In genomic region chr3:116252255-116253040, GRCm38 (mm10) we compare ENCODE assay signal across 8 mouse cellular contexts. TPM values are rescaled to one million over a fixed set of nuclear protein-coding genes. Genes with fewer than 3 reads are reported as not detected.
DNase-seq lines count a peak whose midpoint lies in the region; ATAC-seq and TF ChIP-seq lines count a peak whose summit lies in the region.

No protein-coding gene starts in this region.

- ATAC-seq in intestine, embryonic 15.5 days: peak; percentile 38
- peak; percentile 56; the same call in 1 of the 2 replicates for ATAC-seq in liver, postnatal 0 days
- no peak for ATAC-seq in monocyte, adult 5-6 weeks (replicated peaks; ENCODE audit: insufficient number of reproducible peaks, low FRiP score, low TSS enrichment, poor library complexity, severe bottlenecking)

- DNase-seq in layer of hippocampus, adult 2 months (ENCODE audit: low spot score in 2 of 2): no peak
- no peak for DNase-seq in layer of hippocampus, adult 18-20 months (ENCODE audit: low spot score in 2 of 2)
- peak; percentile 67 for DNase-seq in brain, adult 2 months (ENCODE audit: low read depth, low spot score)
- DNase-seq in frontal cortex, postnatal 14 days (ENCODE audit: low spot score in 2 of 2): peak; percentile 24 to 50
- peak; percentile 29 for DNase-seq in liver, postnatal 0 days
- DNase-seq in ovary, adult 18-20 months (ENCODE audit: low spot score): peak; percentile 16

- peaks cover 22% of the 10 kb centered on the region for H3K4me1 ChIP-seq in intestine, embryonic 15.5 days (replicated peaks)
- H3K4me1 ChIP-seq in liver, postnatal 0 days (ENCODE audit: insufficient read depth): peaks cover 14% of the 10 kb centered on the region

- no peak for TF ChIP-seq EP300 in liver, postnatal 0 days (IDR thresholded peaks at IDR 0.05; ENCODE audit: low read depth)

- peak overlapping the region; percentile 99 for H3K4me2 ChIP-seq in intestine, embryonic 15.5 days (replicated peaks)
- peak overlapping the region; percentile 91 for H3K4me2 ChIP-seq in liver, postnatal 0 days (ENCODE audit: low read depth, low read length)

- H3K27me3 ChIP-seq in intestine, embryonic 15.5 days (replicated peaks): peaks cover 22% of the 10 kb centered on the region
- peaks cover 28% of the 10 kb centered on the region for H3K27me3 ChIP-seq in liver, postnatal 0 days (ENCODE audit: insufficient read depth, low read length)

- H3K9me3 ChIP-seq in intestine, embryonic 15.5 days: no peaks in the 10 kb centered on the region
- no peaks in the 10 kb centered on the region for H3K9me3 ChIP-seq in liver, postnatal 0 days (ENCODE audit: low read length)

- 1% methylated on average over 48 of the region's 48 CpGs for WGBS in intestine, embryonic 15.5 days
- WGBS in liver, postnatal 0 days (ENCODE audit: insufficient replicate concordance): 2% methylated on average over 47 of the region's 48 CpGs

- peak; percentile 56 for TF ChIP-seq CTCF in layer of hippocampus, adult 2 months (conservative IDR thresholded peaks at IDR 0.05)
- TF ChIP-seq CTCF in liver, postnatal 0 days (IDR thresholded peaks at IDR 0.05; ENCODE audit: low read depth): peak; percentile 30

- H3K4me3 ChIP-seq in layer of hippocampus, adult 2 months: peak overlapping the region; percentile 51
- H3K4me3 ChIP-seq in intestine, embryonic 15.5 days (replicated peaks): peak overlapping the region; percentile 50
- H3K4me3 ChIP-seq in liver, postnatal 0 days (ENCODE audit: low read depth, low read length): peak overlapping the region; percentile 49

- peak overlapping the region; percentile 50 for H3K9ac ChIP-seq in intestine, embryonic 15.5 days
- 0 out of 2 replicates have a peak overlapping the region, but pooled peaks have one; percentile 58 for H3K9ac ChIP-seq in liver, postnatal 0 days (replicated peaks)

- no peak overlapping the region for H3K27ac ChIP-seq in layer of hippocampus, adult 2 months
- no peak overlapping the region for H3K27ac ChIP-seq in intestine, embryonic 15.5 days
- no peak overlapping the region for H3K27ac ChIP-seq in liver, postnatal 0 days (ENCODE audit: low read depth)

- no peaks in the 10 kb centered on the region for H3K36me3 ChIP-seq in intestine, embryonic 15.5 days
- H3K36me3 ChIP-seq in liver, postnatal 0 days (replicated peaks; ENCODE audit: insufficient read depth, low read length): no peaks in the 10 kb centered on the region

RNA-seq across cellular contexts. Expression of gene Gpr88, which starts 0.9 kb away (rescaled TPM):
- 1 to 10 TPM; 1.9 to 2.0 TPM for total RNA-seq in layer of hippocampus, adult 2 months (2021)
- total RNA-seq in layer of hippocampus, adult 18-20 months (2021): 1 to 10 TPM; 2.0 to 3.2 TPM
- 1.4 and 1.5 TPM in 2 replicates for polyA plus RNA-seq in intestine, embryonic 15.5 days (2015; fragmentation: Nextera tagmentation; extraction: Ambion mirVana)
- 0.18 and 0.30 TPM in 2 replicates for polyA plus RNA-seq in liver, postnatal 0 days (2015; fragmentation: Nextera tagmentation; extraction: Ambion mirVana)
- not detected in 3 replicates for total RNA-seq in monocyte, adult 5-6 weeks (2017)

Comparison
In these comparisons a context has a peak if more than half of its experiments do, and no peak if none do; other contexts are left out.
1. DNase-seq: peak in brain, adult 2 months (single experiment), frontal cortex, postnatal 14 days (2 of 2), liver, postnatal 0 days (single experiment) and ovary, adult 18-20 months (single experiment); none in layer of hippocampus, adult 2 months (0 of 2) and layer of hippocampus, adult 18-20 months (0 of 2).
2. Peak in every context shown above with its lines, with median percentiles within 50 percentile points of each other: H3K4me3 ChIP-seq.